Mouse (Mus musculus): ENCODE measurements around the gene Ankrd1. TPM values are rescaled to one million over a fixed set of nuclear protein-coding genes. Genes with fewer than 3 reads are reported as not detected.

Gene Ankrd1
- polyA plus RNA-seq, 1 experiment from 2014 or later, result not detected

GRCm38 (mm10) chr19:36116185-36116584, 3.7 kb downstream of the Ankrd1 start:
- Histone ChIP-seq H3K4me1 (ENCODE audit: control insufficient read depth, insufficient read depth, low read length) (no peaks in the 10 kb centered on the region), H3K36me3 (ENCODE audit: control insufficient read depth, insufficient read depth, low read length) (no peaks in the 10 kb centered on the region), H3K27me3 (ENCODE audit: control insufficient read depth, insufficient read depth, low read depth, low read length) (no peaks in the 10 kb centered on the region), H3K9ac (ENCODE audit: low read depth, low read length) (no peak overlapping the region), H3K4me3 (ENCODE audit: low read depth, low read length) (no peak overlapping the region), H3K4me2 (ENCODE audit: low read length) (no peak overlapping the region), H3K27ac (ENCODE audit: low read length) (no peak overlapping the region), H3K9me3 (replicated peaks; ENCODE audit: control insufficient read depth, low read length, poor library complexity, severe bottlenecking) (no peaks in the 10 kb centered on the region)
- ATAC-seq, result no peak
- 92% methylated on average over 4 of the region's 4 CpGs for WGBS

DNA sequence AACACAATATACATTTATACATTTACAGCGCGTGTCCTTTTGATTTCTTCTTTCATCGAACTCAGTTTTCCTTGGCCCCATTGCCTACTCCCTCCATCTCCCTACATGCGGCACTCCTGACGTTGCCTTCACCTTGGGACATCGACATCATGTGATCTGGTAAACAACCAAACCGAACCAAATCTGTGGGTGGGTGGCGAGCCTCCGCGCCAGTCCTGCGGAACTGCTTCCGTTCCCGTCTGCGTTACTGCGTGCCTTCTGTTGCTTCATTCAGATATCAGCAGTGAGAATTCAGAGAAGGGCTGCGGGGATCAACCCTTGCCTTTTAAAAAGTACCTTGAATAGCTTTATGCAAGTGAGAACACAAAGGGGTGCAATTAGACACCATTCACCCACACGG, 7.9 kb downstream of the Ankrd1 start:
- 49% methylated on average over 17 of the region's 17 CpGs for WGBS
- H3K36me3 ChIP-seq (ENCODE audit: control insufficient read depth, insufficient read depth, low read length), result no peaks in the 10 kb centered on the region
- peak overlapping the region; percentile 27 for H3K4me2 ChIP-seq (ENCODE audit: low read length)
- ATAC-seq, result no peak
- H3K27me3 ChIP-seq (ENCODE audit: control insufficient read depth, insufficient read depth, low read depth, low read length), result no peaks in the 10 kb centered on the region
- no peak overlapping the region for H3K9ac ChIP-seq (ENCODE audit: low read depth, low read length)
- no peaks in the 10 kb centered on the region for H3K9me3 ChIP-seq (replicated peaks; ENCODE audit: control insufficient read depth, low read length, poor library complexity, severe bottlenecking)
- peak overlapping the region; percentile 2; the same call in 1 of the 2 replicates for H3K4me3 ChIP-seq (ENCODE audit: low read depth, low read length)
- no peak overlapping the region for H3K27ac ChIP-seq (ENCODE audit: low read length)
- 0 out of 2 replicates have a peak, but pooled peaks cover 5% of the 10 kb centered on the region for H3K4me1 ChIP-seq (ENCODE audit: control insufficient read depth, insufficient read depth, low read length)

DNA sequence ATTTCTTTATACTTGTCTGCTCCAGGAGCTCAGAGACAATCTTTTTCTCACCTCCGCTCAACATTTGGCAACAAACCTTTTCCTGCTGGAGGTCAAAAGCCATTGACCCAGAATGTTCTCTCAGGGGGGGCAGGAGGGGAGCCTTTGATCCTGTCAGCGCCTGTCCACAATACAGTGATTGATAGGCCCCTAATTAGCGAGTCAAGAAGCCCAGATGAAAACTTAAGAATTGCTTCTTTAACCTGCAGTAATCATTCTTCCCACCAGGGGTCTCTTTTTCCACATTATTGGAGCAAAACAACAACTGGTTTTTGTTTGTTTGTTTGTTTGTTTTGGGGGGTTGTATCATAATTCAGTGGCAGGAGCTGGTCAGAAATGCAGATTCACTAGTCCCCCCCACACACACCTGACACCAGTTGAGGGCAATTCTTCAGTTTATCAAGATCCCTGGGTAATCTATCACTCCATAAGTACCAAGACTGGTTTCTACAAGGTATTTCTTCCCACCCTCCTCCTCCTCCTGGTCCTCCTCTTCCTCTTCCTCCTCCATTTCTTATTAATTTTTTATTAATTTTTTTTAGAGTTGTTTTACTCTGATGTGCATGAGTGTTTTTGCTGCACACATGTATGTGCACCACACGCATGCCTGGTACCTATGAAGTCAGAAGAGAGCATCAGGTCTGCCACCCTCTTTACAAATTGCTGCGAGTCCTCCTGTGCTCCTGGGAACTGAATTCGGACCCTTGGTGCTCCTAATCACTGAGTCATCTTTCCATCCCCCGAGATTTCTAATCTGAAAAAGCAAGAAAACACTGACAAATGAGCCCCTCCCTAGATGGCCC, 8.6 kb downstream of the Ankrd1 start:
- H3K4me1 ChIP-seq (ENCODE audit: control insufficient read depth, insufficient read depth, low read length), result 0 out of 2 replicates have a peak, but pooled peaks cover 5% of the 10 kb centered on the region
- peak overlapping the region; percentile 27; the same call in 1 of the 2 replicates for H3K4me2 ChIP-seq (ENCODE audit: low read length)
- H3K4me3 ChIP-seq (ENCODE audit: low read depth, low read length), result no peak overlapping the region
- H3K27me3 ChIP-seq (ENCODE audit: control insufficient read depth, insufficient read depth, low read depth, low read length), result no peaks in the 10 kb centered on the region
- WGBS, result 33% methylated on average over 7 of the region's 7 CpGs
- no peak overlapping the region for H3K9ac ChIP-seq (ENCODE audit: low read depth, low read length)
- ATAC-seq, result peak; percentile 47; the same call in 1 of the 2 replicates
- no peak overlapping the region for H3K27ac ChIP-seq (ENCODE audit: low read length)
- no peaks in the 10 kb centered on the region for H3K9me3 ChIP-seq (replicated peaks; ENCODE audit: control insufficient read depth, low read length, poor library complexity, severe bottlenecking)
- H3K36me3 ChIP-seq (ENCODE audit: control insufficient read depth, insufficient read depth, low read length), result no peaks in the 10 kb centered on the region

DNA sequence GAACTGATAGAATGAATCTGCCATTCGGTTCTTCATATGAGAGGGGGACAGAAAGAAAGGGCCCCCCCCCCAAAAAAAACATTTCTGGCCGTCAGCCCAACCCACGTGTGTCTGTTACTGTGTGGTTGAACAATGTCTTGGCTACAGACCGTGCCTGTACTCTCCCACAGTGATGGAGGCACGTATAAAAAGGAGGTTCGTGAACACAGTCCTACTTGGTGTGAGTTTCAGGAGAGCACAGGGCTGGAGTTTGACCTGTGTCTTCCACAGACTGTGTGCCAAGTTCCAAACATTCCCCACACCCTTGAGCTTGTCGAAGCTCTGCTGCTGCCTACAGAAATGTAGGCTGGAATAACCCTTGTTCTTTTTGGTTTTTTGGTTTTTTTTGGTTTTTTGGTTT, 9.4 kb downstream of the Ankrd1 start:
- 70% methylated on average over 7 of the region's 7 CpGs for WGBS
- no peak overlapping the region for H3K4me3 ChIP-seq (ENCODE audit: low read depth, low read length)
- 0 out of 2 replicates have a peak, but pooled peaks have one; percentile 19 for ATAC-seq
- H3K9me3 ChIP-seq (replicated peaks; ENCODE audit: control insufficient read depth, low read length, poor library complexity, severe bottlenecking), result no peaks in the 10 kb centered on the region
- H3K4me2 ChIP-seq (ENCODE audit: low read length), result no peak overlapping the region
- no peaks in the 10 kb centered on the region for H3K27me3 ChIP-seq (ENCODE audit: control insufficient read depth, insufficient read depth, low read depth, low read length)
- 0 out of 2 replicates have a peak, but pooled peaks cover 5% of the 10 kb centered on the region for H3K4me1 ChIP-seq (ENCODE audit: control insufficient read depth, insufficient read depth, low read length)
- no peak overlapping the region for H3K9ac ChIP-seq (ENCODE audit: low read depth, low read length)
- no peaks in the 10 kb centered on the region for H3K36me3 ChIP-seq (ENCODE audit: control insufficient read depth, insufficient read depth, low read length)
- H3K27ac ChIP-seq (ENCODE audit: low read length), result no peak overlapping the region

GRCm38 (mm10) chr19:36109318-36109944, 10.5 kb downstream of the Ankrd1 start:
- H3K9ac ChIP-seq (ENCODE audit: low read depth, low read length), result peak overlapping the region; percentile 30; the same call in 1 of the 2 replicates
- H3K27ac ChIP-seq (ENCODE audit: low read length), result no peak overlapping the region
- H3K4me3 ChIP-seq (ENCODE audit: low read depth, low read length), result peak overlapping the region; percentile 26
- H3K4me2 ChIP-seq (ENCODE audit: low read length), result peak overlapping the region; percentile 43
- peak; percentile 74 for ATAC-seq
- H3K36me3 ChIP-seq (ENCODE audit: control insufficient read depth, insufficient read depth, low read length), result no peaks in the 10 kb centered on the region
- no peaks in the 10 kb centered on the region for H3K9me3 ChIP-seq (replicated peaks; ENCODE audit: control insufficient read depth, low read length, poor library complexity, severe bottlenecking)
- 0 out of 2 replicates have a peak, but pooled peaks cover 5% of the 10 kb centered on the region for H3K4me1 ChIP-seq (ENCODE audit: control insufficient read depth, insufficient read depth, low read length)
- WGBS, result 65% methylated on average over 26 of the region's 26 CpGs
- H3K27me3 ChIP-seq (ENCODE audit: control insufficient read depth, insufficient read depth, low read depth, low read length), result no peaks in the 10 kb centered on the region

DNA sequence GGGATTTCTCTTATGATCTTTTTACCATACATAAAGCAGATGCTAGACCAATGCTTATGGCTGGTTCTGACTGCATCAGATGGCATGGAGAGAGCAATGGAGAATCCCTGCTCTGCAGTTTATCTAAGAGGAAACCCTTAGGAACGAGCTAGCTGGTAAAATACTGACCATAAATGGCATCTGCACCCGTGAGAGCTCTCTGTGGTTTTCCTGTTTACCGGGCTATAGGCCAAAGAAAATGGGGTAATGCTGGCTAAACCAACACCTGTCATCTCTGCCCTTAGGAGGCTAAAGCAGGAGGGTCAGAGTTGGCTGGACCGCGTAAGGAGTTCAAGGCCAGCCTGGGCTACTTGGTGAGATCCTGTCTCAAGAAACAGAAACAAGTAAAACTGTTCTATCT, 16.0 kb downstream of the Ankrd1 start:
- H3K9ac ChIP-seq (ENCODE audit: low read depth, low read length), result no peak overlapping the region
- WGBS, result 88% methylated on average over 5 of the region's 5 CpGs
- H3K4me1 ChIP-seq (ENCODE audit: control insufficient read depth, insufficient read depth, low read length), result no peaks in the 10 kb centered on the region
- no peaks in the 10 kb centered on the region for H3K27me3 ChIP-seq (ENCODE audit: control insufficient read depth, insufficient read depth, low read depth, low read length)
- no peaks in the 10 kb centered on the region for H3K9me3 ChIP-seq (replicated peaks; ENCODE audit: control insufficient read depth, low read length, poor library complexity, severe bottlenecking)
- peaks cover 16% of the 10 kb centered on the region for H3K36me3 ChIP-seq (ENCODE audit: control insufficient read depth, insufficient read depth, low read length)
- no peak overlapping the region for H3K4me3 ChIP-seq (ENCODE audit: low read depth, low read length)
- no peak for ATAC-seq
- H3K4me2 ChIP-seq (ENCODE audit: low read length), result no peak overlapping the region
- no peak overlapping the region for H3K27ac ChIP-seq (ENCODE audit: low read length)

DNA sequence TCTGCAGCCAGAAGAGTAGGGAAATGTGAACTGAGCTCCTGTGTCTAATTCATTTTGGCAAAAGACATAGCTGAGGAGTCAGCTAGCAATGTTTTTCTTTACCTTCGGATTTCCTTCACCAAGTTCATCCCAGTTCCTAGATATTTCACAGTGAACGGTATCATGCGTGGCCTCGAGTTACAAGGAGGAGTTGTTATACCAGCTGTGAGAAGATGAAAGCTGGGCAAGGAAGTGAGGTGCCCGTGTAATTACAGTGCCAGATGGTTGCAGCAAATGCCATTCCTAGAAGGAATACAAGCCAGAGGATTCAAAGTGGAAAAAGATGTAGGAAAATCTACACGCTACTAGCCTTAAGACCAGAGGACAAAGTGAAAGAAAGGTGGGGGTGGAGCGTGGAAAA, 21.0 kb downstream of the Ankrd1 start:
- H3K36me3 ChIP-seq (ENCODE audit: control insufficient read depth, insufficient read depth, low read length), result peaks cover 35% of the 10 kb centered on the region
- no peak overlapping the region for H3K27ac ChIP-seq (ENCODE audit: low read length)
- H3K9me3 ChIP-seq (replicated peaks; ENCODE audit: control insufficient read depth, low read length, poor library complexity, severe bottlenecking), result no peaks in the 10 kb centered on the region
- no peak overlapping the region for H3K9ac ChIP-seq (ENCODE audit: low read depth, low read length)
- H3K27me3 ChIP-seq (ENCODE audit: control insufficient read depth, insufficient read depth, low read depth, low read length), result no peaks in the 10 kb centered on the region
- no peaks in the 10 kb centered on the region for H3K4me1 ChIP-seq (ENCODE audit: control insufficient read depth, insufficient read depth, low read length)
- H3K4me3 ChIP-seq (ENCODE audit: low read depth, low read length), result no peak overlapping the region
- no peak for ATAC-seq
- 90% methylated on average over 7 of the region's 7 CpGs for WGBS
- H3K4me2 ChIP-seq (ENCODE audit: low read length), result no peak overlapping the region

DNA sequence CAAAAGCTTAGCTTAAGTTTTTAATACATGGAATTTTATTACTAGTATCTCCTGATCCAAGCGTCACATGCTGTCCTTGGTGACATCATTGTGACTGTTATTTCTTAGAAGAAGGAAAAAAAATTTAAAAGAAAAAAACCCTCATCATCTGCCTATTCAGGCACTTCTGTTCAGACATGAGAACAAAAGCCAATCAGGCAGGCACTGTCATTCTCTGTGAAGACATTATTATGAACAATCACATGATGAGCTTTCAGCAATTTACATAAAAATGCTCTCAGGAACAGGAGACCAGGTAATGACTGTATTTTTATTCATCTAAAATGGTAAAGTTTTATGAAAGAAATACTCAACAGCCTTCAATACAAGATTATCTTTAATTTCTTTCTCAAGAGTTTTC, 21.6 kb downstream of the Ankrd1 start:
- ATAC-seq, result no peak
- Histone ChIP-seq H3K27ac (ENCODE audit: low read length) (no peak overlapping the region), H3K4me3 (ENCODE audit: low read depth, low read length) (no peak overlapping the region), H3K4me1 (ENCODE audit: control insufficient read depth, insufficient read depth, low read length) (no peaks in the 10 kb centered on the region), H3K9me3 (replicated peaks; ENCODE audit: control insufficient read depth, low read length, poor library complexity, severe bottlenecking) (no peaks in the 10 kb centered on the region), H3K9ac (ENCODE audit: low read depth, low read length) (no peak overlapping the region), H3K36me3 (ENCODE audit: control insufficient read depth, insufficient read depth, low read length) (peaks cover 37% of the 10 kb centered on the region), H3K4me2 (ENCODE audit: low read length) (no peak overlapping the region), H3K27me3 (ENCODE audit: control insufficient read depth, insufficient read depth, low read depth, low read length) (no peaks in the 10 kb centered on the region)
- 90% methylated on average over 1 of the region's 1 CpGs for WGBS

DNA sequence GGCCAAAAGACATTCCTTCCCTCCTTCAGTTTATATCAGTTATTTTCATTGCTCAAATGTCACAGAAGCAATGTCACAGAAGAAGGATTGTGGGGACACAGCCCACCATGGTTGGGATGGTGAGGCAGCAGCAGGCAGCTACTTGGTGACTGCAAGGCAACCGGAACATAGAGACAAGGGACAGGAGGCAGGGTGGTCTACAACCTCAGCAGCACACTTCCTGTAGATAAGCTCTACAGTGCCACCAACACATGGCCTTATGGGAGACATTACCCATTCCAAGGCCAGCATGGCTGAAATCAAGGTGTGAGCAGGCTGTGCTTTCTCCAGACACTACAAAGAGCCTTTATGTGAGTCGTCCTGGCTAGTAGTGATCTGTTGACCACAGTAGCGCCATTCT, 22.7 kb downstream of the Ankrd1 start:
- Histone ChIP-seq H3K27me3 (ENCODE audit: control insufficient read depth, insufficient read depth, low read depth, low read length) (no peaks in the 10 kb centered on the region), H3K27ac (ENCODE audit: low read length) (no peak overlapping the region), H3K9me3 (replicated peaks; ENCODE audit: control insufficient read depth, low read length, poor library complexity, severe bottlenecking) (no peaks in the 10 kb centered on the region), H3K4me2 (ENCODE audit: low read length) (no peak overlapping the region), H3K4me3 (ENCODE audit: low read depth, low read length) (no peak overlapping the region), H3K4me1 (ENCODE audit: control insufficient read depth, insufficient read depth, low read length) (no peaks in the 10 kb centered on the region), H3K36me3 (ENCODE audit: control insufficient read depth, insufficient read depth, low read length) (peaks cover 36% of the 10 kb centered on the region), H3K9ac (ENCODE audit: low read depth, low read length) (no peak overlapping the region)
- 93% methylated on average over 3 of the region's 3 CpGs for WGBS
- ATAC-seq, result no peak

All from midbrain, embryonic 16.5 days (tissue).